Mouse (Mus musculus) neutrophil, adult 5-6 weeks (primary cell): Measurements from ENCODE around the gene BC100530. TPM values are rescaled to one million over a fixed set of nuclear protein-coding genes. Genes with fewer than 3 reads are reported as not detected.
"Not testable (repeated sequence)": the region's sequence is repeated elsewhere in the genome, so short reads cannot be mapped to it uniquely, and the experiment has no call there.

Source experiments
- ATAC-seq: fragments of 151-379, 151-347 bp; 2 replicates; pipeline ENCODE4 v1.8.0; 2017; ENCODE audit warnings: mild to moderate bottlenecking, moderate TSS enrichment; ENCODE audit not compliant: insufficient number of reproducible peaks, poor library complexity, low FRiP score, severe bottlenecking; ENCODE audit errors: extremely low read depth
- total RNA-seq: library from RNA; stranded (forward); fragments of 200-1000 nt; gene quantifications from 2 replicates; pipeline ENCODE4 v1.2.3, GENCODE M21; 2017

The BC100530 gene
- total RNA-seq, result 10.0 and 11.0 TPM in 2 replicates

DNA sequence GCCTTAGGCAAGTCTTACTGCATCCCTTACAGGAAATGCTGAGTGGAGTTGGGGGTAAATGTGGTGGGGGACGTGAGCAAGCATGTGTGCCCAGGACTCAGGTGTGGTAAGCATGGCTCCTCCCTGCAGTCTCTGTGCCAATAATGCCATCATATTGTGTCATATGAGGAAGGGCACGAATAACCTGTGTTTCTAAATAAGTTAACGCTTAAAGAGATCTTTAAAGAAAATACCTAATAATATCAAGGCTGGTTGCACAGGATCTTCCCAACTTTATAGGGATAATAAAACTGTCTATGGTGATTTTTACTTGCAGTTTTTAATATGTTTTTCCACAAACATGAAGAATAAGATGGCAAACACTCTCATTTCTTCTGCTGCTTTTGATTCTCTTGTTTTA lies at the start of gene BC100530:
TSS of gene BC100530 (minus strand) at position 101 of the 400 bp plus-strand sequence.
- ATAC-seq, result not testable (repeated sequence)

DNA sequence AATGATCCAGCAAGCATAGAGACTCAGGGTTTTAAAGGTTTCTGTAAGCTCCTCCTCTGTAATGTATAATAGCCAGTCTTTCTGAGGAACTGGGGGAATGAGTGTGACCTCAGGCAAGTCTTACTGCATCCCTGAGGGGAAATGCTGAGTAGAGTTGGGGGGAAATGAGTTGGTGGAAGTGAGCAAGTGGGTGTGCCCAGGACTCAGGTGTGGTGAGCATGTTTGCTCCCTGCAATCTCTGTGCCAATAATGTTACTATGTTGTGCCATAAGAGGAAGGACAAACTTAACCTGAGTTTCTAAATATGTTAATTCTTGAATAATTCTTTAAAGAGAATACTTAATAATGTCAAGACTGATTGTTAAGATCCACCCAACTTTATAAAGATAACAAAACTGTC lies 40.8 kb upstream of the BC100530 start, which contains the start of gene Stfa2:
TSS of gene Stfa2 (minus strand) at position 101 of the 400 bp plus-strand sequence.
- no peak for ATAC-seq

DNA sequence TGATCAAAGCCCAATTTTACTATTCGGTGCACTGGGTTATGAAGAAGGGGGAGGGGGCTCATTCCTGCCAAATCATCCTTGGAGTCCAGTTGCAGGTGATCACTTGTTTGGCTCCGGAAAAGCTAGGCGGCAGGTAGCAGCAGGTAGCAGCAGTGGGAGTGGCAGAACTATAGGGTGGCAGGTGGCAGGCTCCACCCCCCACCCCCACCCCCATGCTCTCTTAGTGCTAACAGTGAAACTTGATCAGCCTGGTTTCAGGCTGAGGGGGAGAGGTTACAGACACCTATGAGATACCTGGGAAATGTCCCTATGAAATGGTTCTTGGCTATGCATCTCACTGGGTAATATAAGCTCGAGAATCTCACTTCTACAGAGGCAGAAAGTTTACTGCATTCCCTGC lies 21.5 kb upstream of the BC100530 start:
- ATAC-seq, result no peak

DNA sequence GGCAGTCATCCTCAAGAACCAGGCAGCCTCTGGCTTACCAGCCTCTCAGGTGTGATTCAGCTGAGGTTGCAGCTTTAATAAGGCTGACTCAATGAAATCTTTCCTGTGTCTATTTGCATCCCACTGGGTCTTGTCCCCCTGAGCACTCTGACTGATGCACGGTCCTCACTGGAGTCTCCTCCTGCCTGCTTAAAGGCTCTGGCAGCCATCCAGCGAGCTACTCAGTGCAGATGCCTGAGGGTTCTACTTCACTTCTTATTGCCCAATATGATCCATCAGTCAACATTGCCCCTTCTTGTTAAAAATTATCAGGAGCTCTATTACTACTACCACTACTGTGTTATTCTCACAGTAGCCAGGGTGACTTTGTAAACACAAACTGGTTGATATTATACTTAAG lies 30.4 kb downstream of the BC100530 start:
- no peak for ATAC-seq

DNA sequence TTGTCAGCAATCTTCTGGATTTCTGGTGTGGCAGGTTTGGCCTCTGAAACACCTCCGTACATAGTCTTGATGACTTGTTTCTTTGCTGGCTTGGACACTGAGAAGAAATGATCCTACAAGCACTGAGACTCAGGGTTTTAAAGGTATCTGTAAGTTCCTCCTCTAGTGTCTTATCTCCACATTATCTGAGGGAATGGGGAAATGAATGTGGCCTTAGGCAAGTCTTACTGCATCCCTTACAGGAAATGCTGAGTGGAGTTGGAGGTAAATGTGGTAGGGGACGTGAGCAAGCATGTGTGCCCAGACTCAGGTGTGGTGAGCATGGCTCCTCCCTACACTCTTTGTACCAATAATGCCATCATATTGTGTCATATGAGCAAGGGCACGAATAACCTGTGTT lies 33.3 kb downstream of the BC100530 start, which contains the start of gene BC117090:
TSS of gene BC117090 (minus strand) at position 101 of the 400 bp plus-strand sequence.
- no peak for ATAC-seq

DNA sequence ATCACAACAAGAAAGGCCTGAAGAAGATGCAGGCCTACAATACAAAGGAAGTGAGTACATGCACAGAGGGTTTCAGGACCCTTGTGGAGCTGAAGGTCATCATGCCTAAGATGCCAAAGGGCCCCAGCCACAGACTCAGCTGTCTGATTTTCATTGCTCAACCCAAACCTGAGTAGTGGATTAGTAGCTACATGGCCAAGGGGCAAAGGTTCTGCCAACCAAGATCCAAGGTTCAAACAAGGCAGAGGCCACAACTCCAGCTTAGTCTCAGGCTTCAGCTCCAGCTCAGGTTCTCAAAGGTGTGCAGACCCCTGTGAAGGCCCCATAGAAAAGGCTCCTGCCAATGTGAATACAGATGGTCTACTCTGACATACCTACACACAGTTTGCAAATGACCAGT lies 48.3 kb downstream of the BC100530 start:
- ATAC-seq, result no peak

DNA sequence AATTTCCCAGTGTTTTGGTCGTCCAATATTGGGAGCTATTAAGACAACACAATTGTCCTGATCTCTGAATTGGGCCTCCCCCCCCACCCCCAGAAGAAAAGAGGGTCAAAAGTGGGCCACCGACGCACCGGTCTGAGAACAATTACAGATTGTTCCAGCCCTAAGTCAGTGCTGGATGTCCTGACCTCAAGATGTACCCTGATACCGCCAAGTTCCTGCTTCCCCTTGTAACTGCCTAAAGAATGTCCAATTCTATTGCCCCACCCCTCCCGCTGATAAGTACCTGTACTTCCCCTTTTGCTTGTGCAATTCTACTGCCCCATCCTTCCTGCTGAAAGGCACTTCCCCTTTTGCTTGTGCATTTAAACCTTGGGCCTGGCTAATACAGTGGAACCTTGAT lies 51.4 kb downstream of the BC100530 start:
- ATAC-seq, result not testable (repeated sequence)

Other genes starting within 250 kb of the BC100530 start
- gene Csta1, start 236.5 kb downstream of the BC100530 start, total RNA-seq, result 1.2 and 1.3 TPM in 2 replicates
- gene Stfa2l1, start 210.9 kb downstream of the BC100530 start, total RNA-seq, result 247 and 256 TPM in 2 replicates
- gene Gm5483, start 183.5 kb downstream of the BC100530 start, total RNA-seq, result 190 and 204 TPM in 2 replicates
- gene Gm5416, start 157.3 kb downstream of the BC100530 start, total RNA-seq, result 2.7 TPM in 1 of 2 replicates, not detected in the other
- gene 2010005H15Rik, start 146.3 kb downstream of the BC100530 start, total RNA-seq, result 3.3 TPM in 1 of 2 replicates, not detected in the other
- gene Stfa1, start 90.8 kb downstream of the BC100530 start, total RNA-seq, result 15.6 and 16.3 TPM in 2 replicates
- not detected in 2 replicates for gene BC117090, start 33.4 kb downstream of the BC100530 start, total RNA-seq
- gene Stfa2, start 40.7 kb upstream of the BC100530 start, total RNA-seq, result 1.2 TPM in 1 of 2 replicates, not detected in the other
- gene Stfa3, start 87.6 kb upstream of the BC100530 start, total RNA-seq, result 2.5 and 4.3 TPM in 2 replicates
- gene Casr, start 194.4 kb upstream of the BC100530 start, total RNA-seq, result not detected in 2 replicates